Mouse (Mus musculus) T-helper 1 cell (primary cell): ENCODE measurements around the gene Mcf2l.

Experiments used
- in situ Hi-C: fragments of 300-600 bp; cut with MboI, MseI; formaldehyde crosslinking; loops from one replicate; pipeline ENCODE4 v1.15.1; 2025; ENCODE audit warnings: high pct_unique_total_duplicates

The Mcf2l gene

GRCm38 (mm10) chr8:12873357-12874046, at the start of gene Mcf2l:
Gene Mcf2l, plus strand, starts transcription at chr8:12873806.
- in situ Hi-C loops: no loop called here

DNA sequence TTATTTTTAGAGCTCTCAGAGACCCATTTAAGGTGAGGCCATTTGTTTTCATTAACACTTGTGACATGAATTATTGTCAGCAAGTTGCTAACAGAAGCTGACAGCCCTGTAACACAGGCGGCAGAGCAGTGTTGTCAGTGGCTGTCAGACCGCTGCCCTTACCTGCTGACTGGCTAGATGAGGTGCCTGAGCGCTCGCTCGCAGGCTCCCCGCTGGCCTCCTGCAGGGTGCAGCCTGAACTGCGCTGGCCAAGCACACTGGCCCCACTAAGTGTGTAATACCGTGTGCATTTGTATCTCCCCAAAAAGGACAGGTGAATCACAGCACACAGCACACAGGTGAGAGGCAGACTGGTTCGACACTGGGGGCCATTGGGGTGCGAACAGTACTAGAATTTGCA, 49.0 kb upstream of the Mcf2l start:
- in situ Hi-C loops: no loop called here

DNA sequence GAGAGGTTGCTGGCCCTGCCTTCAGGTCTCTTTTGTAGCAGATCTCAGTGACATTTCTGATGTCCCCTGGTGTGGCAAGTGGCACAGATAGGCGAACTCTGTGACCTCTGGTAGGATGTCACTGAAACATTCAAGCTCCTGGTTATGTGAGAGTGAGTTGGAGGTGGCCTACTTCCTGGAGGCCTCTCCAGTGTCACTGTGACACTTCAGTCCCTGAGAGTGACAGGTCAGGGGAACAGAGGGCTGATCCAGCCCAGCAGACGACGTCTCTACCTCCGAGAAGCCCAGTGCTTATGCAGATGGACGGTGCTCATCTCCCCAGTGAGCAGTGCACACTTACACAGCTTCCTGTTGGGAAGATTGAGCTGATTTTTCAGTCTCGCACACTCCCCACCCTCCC, 48.4 kb upstream of the Mcf2l start:
- in situ Hi-C loops: no loop called here

GRCm38 (mm10) chr8:12825686-12826237, 47.8 kb upstream of the Mcf2l start:
- in situ Hi-C loops: no loop called here

DNA sequence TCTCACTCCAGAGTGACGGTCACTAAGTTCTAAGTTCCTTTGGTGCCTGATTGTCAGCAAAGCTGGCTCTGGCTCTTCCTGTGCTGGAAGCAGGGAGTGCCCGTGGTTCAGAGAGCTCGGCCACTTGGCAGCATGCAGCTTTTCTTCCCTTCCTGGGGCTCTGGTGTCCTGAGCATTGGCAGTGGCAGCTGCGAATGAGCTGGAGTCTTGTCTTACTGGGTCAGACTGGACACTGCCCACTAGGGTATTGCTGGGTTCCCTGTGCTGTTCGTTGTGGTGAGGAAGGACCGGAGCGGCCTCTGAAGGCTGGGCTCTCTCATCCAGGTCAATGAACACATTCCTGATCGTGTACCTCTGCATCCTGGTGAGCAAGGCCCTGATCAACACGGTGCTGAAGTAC, 46.5 kb upstream of the Mcf2l start:
- in situ Hi-C loops: no loop called here

DNA sequence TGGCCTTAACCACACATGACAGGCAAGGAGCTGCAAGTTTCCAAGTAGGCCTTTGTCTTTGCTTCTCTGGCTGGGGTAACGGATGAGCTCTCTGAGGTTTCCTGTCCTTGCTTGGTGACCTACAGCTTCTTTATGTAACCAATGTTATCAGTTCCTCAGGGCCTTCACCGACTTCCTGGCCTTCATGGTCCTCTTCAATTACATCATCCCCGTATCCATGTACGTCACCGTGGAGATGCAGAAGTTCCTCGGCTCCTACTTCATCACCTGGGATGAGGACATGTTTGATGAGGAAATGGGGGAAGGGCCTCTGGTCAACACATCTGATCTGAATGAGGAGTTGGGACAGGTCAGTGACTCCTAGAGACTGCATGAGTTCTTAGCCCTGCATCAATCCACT, 45.3 kb upstream of the Mcf2l start:
- in situ Hi-C loops: no loop called here

GRCm38 (mm10) chr8:12829381-12829780, 44.2 kb upstream of the Mcf2l start:
- in situ Hi-C loops: no loop called here

- in situ Hi-C loops: no loop called here
These were observed 41.7 kb upstream of the Mcf2l start for GRCm38 (mm10) chr8:12831659-12832589.

- in situ Hi-C loops: no loop called here
These were observed 40.0 kb upstream of the Mcf2l start for GRCm38 (mm10) chr8:12833616-12834015.

GRCm38 (mm10) chr8:12840834-12841233, 32.8 kb upstream of the Mcf2l start:
- in situ Hi-C loops: no loop called here

GRCm38 (mm10) chr8:12842342-12842995, 31.1 kb upstream of the Mcf2l start:
- in situ Hi-C loops: no loop called here

DNA sequence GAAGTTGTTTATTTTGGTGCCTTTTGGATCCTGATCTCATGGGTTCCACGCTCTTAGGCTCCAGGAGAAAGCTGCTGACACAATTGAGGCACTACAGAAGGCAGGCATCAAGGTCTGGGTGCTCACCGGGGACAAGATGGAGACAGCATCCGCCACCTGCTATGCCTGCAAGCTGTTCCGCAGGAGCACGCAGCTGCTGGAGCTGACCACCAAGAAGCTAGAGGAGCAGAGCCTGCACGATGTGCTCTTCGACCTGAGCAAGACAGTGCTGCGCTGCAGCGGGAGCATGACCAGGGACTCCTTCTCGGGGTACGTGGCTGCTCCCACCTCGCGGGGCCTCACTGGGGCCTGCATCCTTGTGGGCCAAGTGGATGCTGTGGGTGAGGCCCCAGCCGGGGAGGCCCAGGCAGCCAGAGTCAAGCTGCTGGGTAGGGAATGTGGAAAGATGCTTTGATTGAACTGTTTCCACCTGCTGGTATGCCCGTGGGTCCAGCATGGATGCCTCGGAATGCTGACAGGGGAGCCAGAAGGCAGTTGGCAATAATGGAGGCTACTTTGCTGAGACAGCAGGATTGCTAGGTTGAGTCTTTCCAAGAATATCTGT, 29.2 kb upstream of the Mcf2l start:
- in situ Hi-C loops: no loop called here

DNA sequence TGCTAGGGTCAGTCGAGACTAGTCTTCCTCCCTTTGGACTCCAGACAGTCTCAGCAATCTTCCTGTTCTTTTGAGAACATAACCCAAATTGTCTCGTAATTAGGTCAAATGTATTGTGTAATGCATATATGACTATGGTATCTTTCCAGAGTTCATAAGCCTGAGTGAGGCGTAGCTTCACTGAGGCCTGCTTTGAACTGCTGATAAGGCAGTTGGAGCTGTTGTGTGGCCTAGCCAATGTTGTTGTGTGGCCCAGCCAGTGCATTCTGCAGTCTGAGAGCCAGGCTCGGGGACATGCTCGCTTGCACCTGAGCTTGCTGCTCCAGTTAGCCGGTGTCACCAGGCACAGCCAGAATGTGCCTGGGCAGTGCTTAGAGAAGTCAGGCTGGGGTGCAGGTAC, 27.2 kb upstream of the Mcf2l start:
- in situ Hi-C loops: no loop called here

DNA sequence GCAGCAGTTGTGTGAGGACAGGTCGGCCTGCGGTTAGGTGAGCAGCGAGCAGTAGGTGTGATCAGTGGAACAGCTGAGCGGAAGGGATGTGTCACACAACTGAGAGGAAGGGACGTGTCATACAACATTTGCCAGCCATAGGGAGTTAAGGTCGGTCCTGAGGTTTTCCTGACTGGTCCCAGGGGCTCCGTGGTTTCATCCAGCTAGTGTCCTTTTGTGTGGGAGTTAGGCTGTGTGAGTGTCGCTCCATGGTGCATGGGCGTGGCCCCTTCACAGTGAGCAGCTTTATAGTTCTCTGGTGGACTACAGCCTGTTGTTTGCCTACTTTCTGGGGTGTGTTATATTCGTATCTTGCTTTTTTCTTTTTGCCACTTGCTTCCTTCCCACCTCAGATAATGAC, 22.4 kb upstream of the Mcf2l start:
- in situ Hi-C loops: no loop called here

DNA sequence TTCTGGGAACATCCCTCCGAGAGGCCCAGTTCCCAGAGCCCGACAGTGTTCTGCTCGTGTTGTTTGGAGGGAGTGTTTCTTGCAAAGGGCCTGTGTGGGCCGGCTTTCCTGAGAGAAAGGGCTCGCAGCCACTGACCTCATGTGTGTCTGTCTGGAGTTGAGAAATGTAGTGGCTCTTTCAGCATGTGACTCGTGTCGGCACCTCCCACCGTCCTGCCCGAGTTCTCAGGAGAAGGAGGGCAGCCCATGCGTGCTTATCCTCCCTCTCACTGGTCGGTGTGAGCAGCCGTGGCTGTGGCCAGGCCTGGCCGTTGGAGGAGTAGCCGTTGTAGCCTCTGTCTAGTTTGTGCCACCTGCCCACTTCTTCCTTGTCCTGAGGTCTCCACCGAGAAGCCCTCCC, 17.6 kb upstream of the Mcf2l start:
- in situ Hi-C loops: no loop called here

- in situ Hi-C loops: no loop called here
These were observed 10.5 kb upstream of the Mcf2l start for GRCm38 (mm10) chr8:12863061-12863460.

GRCm38 (mm10) chr8:12863608-12864007, 10.0 kb upstream of the Mcf2l start:
- in situ Hi-C loops: no loop called here

GRCm38 (mm10) chr8:12865790-12866189, 7.8 kb upstream of the Mcf2l start:
- in situ Hi-C loops: no loop called here

GRCm38 (mm10) chr8:12869661-12870060, 3.9 kb upstream of the Mcf2l start:
- in situ Hi-C loops: no loop called here

DNA sequence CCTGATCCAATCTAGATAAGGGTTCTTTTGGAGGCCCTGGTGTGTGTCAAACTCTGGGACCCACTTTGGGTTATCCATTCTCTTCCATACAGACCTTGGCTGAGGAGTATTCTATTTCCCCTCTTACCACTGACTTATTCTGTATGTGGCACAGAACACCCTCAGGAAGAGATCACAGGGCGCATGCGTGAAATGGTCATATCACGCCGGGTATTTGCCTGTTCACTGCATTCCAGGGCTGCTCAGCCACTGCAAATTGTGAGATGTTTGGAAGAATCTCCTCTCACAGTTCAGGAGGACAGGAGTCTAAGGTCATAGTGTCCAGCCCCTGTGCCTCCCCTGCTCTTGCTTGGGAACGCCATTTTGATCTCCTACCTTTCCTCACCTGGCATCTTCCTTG, 3.0 kb upstream of the Mcf2l start:
- in situ Hi-C loops: no loop called here

DNA sequence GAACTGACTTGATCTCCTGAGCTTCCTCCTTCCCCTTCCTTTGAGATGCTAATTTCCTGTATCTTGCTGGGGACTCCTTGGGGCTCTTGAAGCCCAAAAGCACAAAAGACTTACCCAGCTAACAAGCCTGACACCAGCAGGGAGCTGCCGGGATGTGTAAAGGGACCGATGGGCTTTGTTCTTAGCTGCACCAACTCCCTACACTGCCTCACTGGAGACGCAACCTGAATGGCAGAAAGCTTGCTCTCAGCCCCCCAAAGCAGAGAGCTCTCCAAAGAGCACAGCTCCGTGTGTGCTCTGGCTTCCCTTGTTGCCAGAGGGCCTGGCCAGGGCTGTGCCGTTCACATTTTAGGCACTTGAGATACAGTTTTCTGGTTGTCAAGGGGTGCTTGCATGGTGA, 2.1 kb upstream of the Mcf2l start:
- in situ Hi-C loops: no loop called here

DNA sequence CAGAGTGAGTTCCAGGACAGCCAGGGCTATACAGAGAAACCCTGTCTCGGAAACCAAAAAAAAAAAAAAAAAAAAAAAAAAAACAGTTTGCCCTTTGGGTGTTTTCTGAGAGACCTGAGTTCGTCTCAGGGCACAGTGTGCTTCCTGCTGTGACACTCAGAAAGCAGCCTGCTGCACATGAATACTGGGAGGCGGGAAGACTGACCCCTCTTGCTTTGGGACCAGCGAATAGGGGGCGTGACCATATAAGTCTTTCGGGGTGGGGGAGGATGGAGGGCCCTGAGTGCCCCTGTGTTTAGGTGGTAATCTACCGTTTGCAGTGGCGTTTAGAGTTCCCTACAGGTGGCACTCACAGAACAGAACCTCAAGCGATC, 636 bp upstream of the Mcf2l start:
- in situ Hi-C loops: no loop called here
